Mouse (Mus musculus): ENCODE measurements around the gene Pxn.

DNA sequence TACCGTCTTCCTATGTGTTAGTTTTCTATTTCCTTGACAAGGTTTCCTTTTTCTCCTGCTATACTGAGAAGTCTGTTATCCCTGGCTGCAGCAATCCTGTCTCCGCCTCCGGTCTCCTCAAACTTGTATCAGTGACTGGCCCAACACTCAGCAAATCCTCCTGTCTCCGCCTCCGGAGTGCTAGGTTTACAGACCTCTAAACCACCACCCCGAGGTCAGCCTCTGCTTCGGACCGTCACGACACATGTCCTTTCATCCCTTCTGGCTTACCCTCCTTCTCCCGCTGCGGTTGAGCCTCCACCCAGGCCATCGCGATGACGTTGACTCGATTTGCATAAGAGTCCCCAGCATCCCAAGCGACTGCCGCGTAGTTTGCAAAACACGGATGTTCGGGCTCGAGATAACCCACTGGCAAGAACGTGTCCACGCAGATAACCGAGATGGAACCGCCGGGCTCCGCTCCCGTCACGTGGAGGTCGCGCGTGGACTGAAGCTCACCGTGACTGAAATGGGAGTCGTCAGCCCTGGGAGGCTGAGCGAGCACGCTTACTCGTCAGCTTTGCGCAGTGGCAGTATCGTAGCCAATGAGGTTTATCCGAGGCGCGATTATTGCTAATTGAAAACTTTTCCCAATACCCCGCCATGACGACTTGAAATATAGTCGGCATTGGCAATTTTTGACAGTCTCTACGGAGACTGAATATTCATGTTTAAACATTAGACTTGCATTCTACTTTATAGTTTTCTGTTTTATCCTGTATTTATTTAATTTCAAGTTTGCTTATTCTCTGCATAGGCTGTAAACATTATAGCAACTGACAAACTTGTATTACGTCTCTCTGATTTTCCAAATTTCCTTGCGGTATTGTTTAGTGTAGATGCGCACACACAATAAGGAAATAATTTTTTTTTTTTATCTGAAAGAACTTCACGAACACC lies 16.5 kb upstream of the Pxn start:
- TF ChIP-seq CTCF (IDR thresholded peaks at IDR 0.05; ENCODE audit: low read depth, low read length) (no peak), POLR2A (IDR thresholded peaks at IDR 0.05; ENCODE audit: insufficient read depth, low read length) (peak; percentile 100), EP300 (IDR thresholded peaks at IDR 0.05; ENCODE audit: insufficient read depth, low read depth, low read length) (no peak)
